Mouse (Mus musculus) T-helper 2 cell (primary cell): Measurements from ENCODE around the gene Flad1.
"Not testable (repeated sequence)": the region's sequence is repeated elsewhere in the genome, so short reads cannot be mapped to it uniquely, and the experiment has no call there.

Source experiments
- in situ Hi-C: fragments of 300-600 bp; cut with MboI, MseI; formaldehyde crosslinking; loops from one replicate; pipeline ENCODE4 v1.15.1; 2025; ENCODE audit warnings: high pct_unique_total_duplicates

The Flad1 gene

DNA sequence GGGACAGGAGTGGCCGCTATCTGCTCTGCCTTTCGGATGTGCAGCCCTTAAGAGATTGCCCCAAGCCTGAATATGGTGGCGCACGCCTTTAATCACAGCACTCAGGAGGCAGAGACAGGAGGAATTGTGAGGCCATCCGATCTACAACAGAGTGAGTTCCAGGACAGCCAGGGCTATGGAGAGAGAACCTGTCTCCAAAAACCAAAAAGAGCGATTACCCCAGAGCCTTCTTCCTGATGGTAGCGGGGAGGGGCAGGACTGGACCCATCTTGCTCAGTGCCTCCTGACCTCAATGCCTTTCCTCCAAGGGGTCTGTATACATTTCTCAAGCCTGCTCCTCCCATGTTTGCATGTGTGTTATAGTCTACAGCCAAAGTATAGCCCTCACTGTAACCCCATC is 17.4 kb upstream of the Flad1 start:
- in situ Hi-C loops = not testable (repeated sequence)

DNA sequence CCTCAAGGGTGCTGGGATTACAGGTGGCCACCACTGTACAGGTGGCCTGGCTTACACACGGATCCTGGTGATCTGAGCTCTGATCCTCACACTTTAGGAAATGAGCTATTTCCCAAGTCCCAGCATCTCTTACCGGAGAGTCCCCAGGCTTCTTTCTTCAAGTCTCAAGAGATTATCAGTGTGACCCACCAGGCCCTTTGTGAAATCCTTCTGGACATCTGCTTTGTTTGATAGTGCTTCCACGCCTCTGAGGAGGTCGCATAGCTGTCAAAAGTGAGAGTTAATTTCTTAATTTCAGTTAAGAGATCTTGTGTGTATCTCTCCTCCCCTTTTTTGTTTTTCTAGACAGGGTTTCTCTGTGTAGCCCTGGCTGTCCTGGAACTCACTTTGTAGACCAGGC is 14.2 kb upstream of the Flad1 start:
- in situ Hi-C loops = no loop called here

DNA sequence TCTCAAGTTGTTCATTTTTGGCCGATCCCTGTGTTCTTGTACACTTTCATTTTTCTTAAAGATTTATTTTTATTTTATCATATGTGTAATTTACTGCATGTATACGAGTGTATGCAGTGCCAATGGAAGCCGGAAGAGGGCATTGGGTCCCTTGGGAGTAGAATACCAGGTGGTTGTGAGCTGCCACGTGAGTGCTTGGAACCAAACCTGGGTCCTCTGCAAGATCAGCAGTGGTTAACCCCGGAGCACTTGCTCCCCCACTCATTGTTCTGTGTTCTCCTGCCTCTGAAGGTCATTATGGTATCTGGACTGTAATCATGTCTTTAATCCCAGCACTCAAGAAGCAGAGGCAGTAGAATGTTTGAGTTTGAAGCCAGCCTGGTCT is 13.5 kb upstream of the Flad1 start:
- in situ Hi-C loops = no loop called here

DNA sequence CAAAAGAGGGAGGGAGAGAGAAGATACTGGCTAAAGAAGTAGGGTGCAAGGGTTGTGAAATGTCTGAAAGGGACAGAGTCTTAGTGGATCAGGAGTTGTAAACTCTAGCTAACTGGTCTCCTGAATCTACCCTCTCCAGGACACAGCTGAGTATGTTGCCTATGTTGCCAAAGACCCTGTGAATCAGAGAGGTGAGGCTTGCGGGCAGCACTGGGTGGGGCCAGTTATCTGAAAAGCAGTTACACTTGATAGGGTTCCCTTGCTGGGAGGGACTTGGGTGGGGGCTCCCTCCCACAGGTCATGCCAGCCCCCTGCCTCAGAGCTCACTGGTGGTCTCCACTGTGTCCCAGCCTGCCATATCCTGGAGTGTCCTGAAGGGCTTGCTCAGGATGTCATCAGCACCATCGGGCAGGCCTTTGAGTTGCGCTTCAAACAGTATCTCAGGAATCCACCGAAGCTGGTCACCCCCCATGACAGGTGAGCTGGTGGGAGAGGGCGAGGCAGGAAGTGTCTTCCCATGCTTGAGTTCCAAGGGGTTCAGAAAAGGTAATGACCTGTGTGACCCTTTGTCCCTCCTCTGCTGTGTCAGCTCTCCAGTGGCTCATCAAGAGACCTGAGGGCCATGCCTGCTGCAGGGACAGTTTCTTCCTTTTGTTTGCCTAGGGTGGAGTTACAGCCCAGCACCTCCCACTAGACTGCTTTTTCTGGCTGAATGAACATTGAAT is 12.9 kb upstream of the Flad1 start:
- in situ Hi-C loops = no loop called here

DNA sequence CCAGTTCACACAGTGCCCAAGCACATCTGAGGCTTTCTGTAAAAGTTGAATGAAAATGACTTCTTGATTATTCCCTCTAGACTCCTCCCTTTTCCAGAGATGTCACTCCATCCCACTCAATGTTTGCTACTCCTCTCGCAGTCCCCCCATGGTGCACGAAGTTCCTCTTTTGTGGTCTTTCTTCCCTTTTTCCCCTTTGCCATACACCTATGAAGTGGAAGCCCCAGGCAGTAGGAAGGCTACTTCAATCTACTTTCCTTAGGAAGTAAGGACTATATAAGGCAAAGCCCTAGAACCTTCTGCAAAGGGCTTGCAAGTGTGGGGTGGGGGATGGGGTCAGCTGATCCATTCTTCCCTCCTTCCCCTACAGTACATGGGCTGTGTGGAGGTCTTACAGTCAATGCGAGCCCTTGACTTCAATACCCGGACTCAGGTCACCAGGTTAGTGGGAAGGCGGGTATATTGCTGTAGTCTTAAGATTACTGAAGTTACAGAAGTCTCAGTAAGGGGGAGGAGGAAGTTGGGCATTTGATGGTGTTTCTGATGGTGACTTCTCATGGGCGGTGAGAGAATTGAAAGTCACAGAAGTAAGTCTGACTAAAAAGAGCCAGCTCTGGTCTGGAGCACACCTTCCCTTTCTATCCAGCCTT is 11.0 kb upstream of the Flad1 start:
- in situ Hi-C loops = no loop called here

DNA sequence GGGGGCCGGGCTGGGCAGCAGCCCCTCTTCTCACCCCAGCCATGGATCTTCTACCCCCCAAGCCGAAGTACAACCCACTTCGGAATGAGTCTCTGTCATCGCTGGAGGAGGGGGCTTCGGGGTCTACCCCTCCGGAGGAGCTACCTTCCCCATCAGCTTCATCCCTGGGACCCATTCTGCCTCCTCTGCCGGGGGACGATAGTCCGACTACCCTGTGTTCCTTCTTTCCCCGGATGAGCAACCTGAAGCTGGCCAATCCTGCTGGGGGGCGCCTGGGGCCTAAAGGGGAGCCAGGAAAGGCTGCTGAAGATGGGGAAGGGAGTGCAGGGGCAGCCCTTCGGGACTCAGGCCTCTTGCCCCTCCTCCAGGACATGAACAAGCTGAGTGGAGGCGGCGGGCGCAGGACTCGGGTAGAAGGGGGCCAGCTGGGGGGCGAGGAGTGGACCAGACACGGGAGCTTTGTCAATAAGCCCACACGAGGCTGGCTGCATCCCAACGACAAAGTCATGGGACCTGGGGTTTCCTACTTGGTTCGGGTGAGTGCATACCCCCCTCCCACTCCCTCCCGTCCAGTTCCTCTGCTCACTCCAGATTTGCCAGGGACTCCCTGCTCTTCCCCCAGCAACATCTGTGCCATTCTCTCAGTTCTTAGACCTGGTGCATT is 10.3 kb upstream of the Flad1 start:
- in situ Hi-C loops = no loop called here

DNA sequence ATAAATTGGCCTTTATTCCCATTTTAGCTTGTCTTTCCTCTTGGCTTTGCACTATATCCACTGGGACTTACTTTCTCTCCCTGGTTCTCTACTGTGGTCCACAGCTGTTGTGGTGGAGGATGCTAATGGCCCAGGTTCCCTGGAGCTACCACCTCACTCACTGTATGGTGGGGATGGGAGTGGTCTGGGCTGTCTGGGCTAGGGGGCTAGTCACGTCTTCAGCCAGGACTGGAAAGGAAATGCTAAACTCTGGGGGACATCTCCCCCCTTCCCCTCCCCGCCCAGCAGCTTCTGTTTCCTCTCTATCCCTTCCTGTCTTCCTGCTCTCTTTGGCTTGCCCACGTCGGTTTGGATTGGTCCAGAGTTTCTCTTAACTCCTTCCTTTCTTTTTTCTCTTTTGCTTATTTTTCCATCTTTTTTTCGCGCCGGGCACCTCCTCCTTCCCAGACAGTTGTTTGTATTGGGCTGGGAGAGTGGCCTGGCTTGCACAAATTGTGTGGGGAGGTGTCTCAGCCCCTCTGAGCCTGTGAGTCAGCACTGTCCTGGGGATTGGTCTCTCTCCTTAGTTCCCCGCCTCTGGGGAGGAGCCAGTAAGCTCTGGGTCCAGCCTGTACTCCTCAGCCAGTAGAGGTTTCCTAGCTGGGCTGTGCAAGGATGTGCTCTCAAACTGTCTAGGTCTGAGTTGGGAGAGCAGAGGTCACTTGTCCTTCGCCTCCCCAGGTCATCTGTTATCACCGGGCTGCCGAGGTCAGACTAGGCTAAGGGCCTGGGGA is 9.5 kb upstream of the Flad1 start:
- in situ Hi-C loops = no loop called here

DNA sequence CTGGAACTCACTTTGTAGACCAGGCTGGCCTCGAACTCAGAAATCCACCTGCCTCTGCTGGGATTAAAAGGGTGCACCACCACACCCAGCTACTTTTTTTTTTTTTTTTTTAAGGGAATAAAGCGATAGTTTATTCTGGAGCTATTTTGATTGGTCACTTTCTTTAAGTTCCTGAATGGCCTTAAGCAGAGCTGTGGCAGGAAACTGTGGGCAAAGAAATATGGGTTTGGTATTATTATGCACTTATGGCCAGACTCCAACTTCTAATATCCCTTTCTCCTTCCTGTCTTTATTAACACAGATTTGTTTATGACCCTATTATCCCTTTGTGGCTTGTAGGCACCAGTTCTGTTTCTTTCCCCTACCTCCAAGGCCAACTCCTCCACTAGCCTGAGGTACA is 8.8 kb upstream of the Flad1 start:
- in situ Hi-C loops = no loop called here

DNA sequence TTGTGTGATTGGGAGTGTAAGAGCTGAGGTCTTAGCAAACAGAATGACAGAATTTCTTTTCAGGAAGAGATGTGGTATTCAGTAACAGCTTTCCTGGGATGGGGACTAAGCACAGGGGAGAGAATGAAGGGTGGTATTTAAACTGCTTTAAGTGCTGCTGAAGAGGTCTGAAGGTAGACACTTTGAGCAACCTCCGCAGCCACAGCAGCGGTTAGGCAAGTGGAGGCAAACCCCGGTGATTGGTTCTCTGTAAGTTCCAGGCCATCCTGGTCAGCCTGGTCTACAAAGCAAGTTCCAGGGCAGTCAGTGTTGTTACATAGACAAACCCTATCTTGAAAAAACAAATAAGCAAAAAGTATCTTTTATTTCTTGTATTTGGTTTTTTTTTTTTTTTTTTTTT is 8.3 kb upstream of the Flad1 start:
- in situ Hi-C loops = no loop called here

DNA sequence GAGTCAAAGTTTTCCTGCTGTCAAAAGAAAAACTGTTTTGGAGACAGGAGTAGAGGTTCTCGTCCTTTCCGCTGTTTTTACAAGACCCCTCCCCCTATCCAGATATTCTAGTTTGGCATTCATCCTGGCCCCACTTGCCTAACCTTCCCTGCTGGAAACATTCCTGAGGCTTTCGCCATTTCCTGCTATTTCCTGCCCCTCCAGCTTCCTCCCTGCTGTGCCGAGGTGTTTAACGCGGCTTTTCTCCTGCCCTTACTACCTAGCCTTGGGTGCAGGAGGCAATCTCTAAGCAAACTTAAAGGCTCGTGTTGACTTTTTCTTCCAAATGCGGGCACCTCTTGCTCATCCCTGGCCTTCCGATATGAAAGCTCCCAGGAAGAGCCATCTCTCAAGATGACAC is 7.9 kb upstream of the Flad1 start:
- in situ Hi-C loops = no loop called here

DNA sequence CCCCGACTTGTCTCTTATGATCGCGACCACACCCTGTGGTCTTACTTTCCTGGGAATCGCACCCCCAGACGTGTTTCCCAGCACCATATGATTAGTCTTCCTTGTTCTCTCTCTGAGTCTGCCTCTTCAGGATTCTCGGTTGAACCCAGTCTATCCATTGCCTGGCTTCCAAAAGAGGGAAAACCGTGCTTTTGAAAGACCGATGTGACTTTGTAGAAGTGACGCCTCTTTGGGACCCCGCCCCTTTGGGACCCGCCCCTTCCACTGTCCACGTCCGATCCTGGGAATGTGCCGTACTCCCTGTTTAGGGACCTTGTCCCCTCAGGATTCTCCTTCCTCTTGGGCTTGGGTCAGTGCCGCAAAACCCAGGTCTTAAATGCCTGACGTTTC is 7.2 kb upstream of the Flad1 start:
- in situ Hi-C loops = no loop called here

DNA sequence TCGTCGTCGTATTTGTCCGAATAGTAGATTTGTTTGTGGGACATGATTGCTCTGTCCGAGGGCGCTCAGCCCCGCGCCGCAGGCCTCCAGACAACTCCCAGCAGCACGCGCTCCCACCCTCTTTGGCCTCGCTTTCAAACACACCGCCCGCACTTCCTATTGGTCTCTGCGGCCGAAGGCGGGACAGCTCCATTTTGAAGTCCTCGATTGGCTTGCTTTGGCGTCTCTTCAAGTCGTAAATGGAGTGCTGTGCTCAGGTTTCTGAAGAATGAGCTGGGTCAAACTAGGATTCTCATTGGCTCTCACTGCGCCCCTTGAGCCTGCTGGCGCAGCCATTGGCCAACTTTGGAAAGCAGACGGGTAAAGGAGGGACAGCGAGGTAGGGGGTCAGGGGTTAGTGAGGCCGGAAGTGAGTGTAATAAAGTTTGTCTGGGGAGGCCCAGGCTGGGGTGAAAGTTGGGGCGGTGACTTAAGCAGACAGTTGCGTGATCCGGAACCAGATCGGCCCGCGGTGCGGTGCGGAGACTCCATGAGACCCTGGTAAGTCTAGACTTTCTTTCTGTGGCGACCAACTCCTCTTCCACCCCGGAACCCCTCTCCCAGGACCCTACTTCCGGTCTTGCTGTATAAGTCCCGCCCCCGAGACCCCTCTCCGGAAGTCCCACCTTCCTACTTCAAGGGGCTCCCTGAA is 6.6 kb upstream of the Flad1 start, which contains the start of the genes Cks1b and Shc1:
TSS of gene Cks1b (minus strand) at position 214 of the 691 bp plus-strand sequence.
TSS of gene Shc1 (plus strand) at position 274 of the 691 bp plus-strand sequence.
- in situ Hi-C loops = no loop called here

DNA sequence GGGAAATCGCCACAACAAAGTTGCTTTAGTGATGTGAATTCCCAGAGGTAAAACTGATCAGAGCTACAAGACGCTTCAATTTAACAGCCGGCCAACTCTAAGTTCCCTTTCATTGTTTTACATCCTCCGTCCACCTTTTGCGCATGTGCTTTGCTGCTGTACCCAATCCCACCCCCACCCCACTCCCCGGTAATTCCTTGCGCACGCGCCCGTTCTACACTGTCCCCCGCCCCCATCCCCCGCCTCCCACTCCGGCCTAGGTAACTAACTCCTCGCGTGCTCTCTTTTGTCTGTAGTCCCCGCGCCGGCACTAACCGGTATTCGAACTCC is 6.1 kb upstream of the Flad1 start:
- in situ Hi-C loops = no loop called here

DNA sequence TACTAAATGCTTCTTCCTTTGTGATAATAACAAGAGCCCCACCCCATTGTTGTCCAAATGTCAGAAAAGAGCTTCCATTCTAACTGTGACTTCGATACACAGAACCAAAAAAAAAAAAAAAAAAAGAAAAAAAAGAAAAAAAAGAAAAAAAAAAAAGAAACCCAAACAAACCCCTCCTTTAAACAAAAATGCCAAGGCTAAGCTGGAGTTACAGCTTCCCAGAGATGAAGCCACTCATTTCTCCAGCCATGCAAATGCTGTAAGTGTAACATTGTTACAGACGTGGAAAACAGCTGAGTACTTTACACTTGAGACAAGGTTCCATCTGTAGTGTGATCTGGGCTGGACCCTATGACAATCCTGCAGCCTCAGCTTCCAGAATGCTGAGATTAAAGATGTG is 5.5 kb upstream of the Flad1 start:
- in situ Hi-C loops = no loop called here

DNA sequence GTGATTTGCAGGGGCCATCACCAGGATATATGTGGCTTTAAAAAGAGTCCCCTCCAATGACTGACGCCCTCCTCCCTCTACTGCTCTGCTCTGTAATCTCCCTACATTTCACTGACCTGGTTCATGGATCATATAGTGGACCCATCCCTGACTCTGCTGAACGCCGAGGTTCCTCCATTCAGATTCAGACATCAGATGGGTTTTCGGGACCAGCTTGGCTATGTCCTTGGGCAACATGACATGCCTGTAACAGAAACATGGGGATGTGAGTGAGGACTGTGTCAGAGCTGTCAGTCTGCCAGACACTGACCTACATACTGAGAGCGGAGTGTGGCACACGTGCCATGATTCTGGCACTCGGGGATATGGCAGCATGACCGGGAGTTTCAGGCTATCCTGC is 4.5 kb upstream of the Flad1 start:
- in situ Hi-C loops = no loop called here

DNA sequence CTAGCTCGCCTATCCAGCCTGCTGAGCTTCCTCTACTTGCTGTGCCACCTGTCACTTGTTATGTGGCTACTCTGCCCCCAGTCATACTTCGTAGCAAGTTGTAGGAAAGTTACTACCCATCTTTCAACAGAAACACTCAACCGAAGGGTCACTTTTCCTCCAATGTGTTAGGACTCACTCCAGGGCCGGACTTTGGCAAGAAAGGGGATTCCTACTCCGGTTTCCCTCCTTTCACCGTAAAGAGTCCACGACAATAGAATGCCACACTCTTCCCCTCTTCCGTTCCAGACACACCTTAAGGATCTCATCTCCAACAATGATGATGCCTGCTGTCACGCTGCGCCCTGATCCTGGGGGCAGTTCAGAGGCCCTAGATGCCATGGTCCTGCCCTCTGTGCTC is 806 bp downstream of the Flad1 start:
- in situ Hi-C loops = no loop called here

DNA sequence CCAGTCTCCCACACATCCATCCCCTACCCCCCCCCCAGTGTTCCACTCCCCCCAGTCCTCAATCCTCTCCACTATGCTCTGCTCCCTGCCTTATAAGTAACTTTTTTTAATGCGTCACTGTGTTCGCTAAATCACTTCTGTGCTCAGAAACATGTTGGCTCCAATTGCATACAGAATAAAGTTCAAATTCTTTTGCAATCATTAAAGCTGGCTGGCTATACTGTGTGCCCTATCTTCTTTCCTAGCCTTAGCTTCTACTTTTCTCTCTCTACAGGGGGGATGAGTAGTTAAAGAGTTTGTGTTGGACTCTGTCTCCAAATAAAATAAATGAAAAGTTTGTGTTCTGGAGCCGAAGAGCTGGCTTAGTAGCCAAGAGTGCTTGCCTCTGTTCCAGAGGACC is 2.0 kb downstream of the Flad1 start:
- in situ Hi-C loops = no loop called here

DNA sequence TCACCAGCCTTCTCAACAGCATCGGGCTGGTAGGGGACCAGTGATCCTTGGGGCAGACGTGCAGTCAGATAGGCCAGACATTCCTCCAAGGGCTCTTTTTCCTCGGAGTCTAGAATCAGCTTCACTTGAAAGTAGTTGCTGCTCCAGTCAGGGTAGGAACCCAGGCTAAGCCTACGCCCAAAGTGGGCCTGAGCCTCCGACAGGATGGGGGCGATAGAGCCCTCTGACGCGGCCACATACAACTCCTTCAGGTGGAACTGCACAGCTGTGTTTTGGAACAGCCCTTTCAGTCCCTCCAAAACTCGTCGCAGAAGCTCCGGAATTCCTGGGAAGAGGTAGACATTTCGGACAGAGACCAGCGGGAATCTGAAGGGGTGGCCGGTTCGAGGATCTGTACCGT is 3.2 kb downstream of the Flad1 start:
- in situ Hi-C loops = no loop called here

DNA sequence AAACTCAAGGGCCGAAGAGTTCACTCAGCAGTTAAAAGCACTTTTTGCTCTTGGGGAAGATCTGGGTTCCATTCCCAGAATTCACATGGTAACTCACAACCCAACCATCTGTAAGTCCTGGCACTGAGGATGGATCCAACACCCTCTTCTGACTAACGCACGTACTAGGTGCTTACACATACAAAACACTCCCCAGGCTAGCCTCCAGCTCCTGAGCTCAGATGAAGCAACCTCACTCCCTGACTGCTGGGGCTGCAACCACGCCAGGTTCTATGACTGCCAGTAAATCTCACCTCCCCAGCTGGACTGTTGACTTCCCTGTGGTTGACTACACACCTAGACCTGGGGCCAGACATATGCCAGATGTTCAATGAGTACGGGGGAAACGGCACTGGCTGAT is 4.8 kb downstream of the Flad1 start:
- in situ Hi-C loops = no loop called here

DNA sequence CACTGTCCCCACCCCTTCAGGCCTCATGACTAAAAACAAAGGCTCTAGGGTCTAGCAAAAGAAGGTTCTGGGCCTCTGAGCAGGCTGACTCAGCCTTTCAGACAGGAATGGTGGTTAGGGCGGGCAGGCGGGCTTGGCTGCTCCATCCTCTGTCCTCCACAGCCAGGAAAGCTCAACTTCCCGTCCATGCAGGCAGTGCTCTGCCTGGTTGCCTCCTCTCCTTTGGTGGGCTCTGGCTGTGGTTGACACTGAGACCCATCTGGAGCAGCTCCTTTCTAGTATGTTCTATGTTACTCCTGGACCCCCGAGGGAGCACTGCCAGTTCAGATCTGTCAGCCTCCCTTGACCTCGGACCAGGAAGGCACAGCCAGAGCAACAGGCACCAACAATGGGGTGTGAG is 9.0 kb downstream of the Flad1 start, which contains the start of gene Lenep:
TSS of gene Lenep (minus strand) at position 101 of the 400 bp plus-strand sequence.
- in situ Hi-C loops = no loop called here

DNA sequence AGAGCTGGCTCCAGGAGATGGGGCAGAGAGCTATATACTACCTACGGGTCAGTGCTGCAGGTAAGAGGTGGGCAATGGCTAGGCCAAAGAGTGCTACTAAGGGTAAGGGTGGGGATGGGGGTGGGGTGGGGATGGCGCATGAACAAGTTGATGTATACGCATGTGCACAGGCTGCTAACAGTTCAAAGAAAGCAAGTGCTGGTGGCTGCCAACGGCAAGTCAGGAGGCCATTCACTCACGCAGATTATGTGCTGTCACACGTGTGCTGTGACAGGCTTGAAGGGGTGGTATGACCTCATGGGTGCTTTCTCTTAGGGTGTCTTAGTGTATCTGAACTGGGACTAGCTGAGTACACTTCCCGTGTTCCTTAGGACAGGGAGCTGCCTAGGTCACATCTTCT is 10.3 kb downstream of the Flad1 start:
- in situ Hi-C loops = no loop called here

DNA sequence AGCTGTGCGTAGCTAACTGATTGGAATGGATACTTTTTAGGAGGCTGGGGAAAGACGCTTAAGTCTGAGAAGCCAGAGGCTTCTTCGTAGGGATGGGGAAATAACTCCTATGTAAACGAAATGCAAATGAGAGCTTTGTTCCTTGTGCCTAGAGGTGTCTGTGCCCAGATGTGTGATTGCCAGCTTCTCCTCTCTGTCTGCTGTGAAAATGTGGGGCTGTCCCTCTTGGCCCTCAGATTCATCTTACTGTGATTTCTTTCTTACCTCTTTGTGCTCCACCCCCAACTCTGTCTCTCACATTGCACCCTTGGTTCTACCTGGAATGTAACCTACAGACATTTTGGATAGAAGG is 15.0 kb downstream of the Flad1 start:
- in situ Hi-C loops = no loop called here
